Mouse (Mus musculus): ENCODE data around the gene Pcgf5. TPM values are rescaled to one million over a fixed set of nuclear protein-coding genes. Genes with fewer than 3 reads are reported as not detected.
"Not testable (repeated sequence)": the region's sequence is repeated elsewhere in the genome, so short reads cannot be mapped to it uniquely, and the experiment has no call there.

Pcgf5 gene
- polyA plus RNA-seq, 1 experiment, result 19.0 TPM

GRCm38 (mm10) chr19:36427195-36427876 lies 79.2 kb downstream of the Pcgf5 start:
- Histone ChIP-seq H3K4me3 (ENCODE audit: insufficient read depth, low read depth, low read length) (no peak overlapping the region), H3K27ac (replicated peaks; ENCODE audit: low read depth, low read length) (no peak overlapping the region), H3K4me1 (ENCODE audit: control insufficient read depth, insufficient read depth, insufficient read length, low read length) (no peaks in the 10 kb centered on the region)

GRCm38 (mm10) chr19:36428116-36428515 lies 80.0 kb downstream of the Pcgf5 start:
- Histone ChIP-seq H3K27ac (replicated peaks; ENCODE audit: low read depth, low read length) (no peak overlapping the region), H3K4me3 (ENCODE audit: insufficient read depth, low read depth, low read length) (no peak overlapping the region), H3K4me1 (ENCODE audit: control insufficient read depth, insufficient read depth, insufficient read length, low read length) (no peaks in the 10 kb centered on the region)

- no peak overlapping the region for H3K27ac ChIP-seq (replicated peaks; ENCODE audit: low read depth, low read length)
- no peaks in the 10 kb centered on the region for H3K4me1 ChIP-seq (ENCODE audit: control insufficient read depth, insufficient read depth, insufficient read length, low read length)
- no peak overlapping the region for H3K4me3 ChIP-seq (ENCODE audit: insufficient read depth, low read depth, low read length)
These were observed 81.2 kb downstream of the Pcgf5 start for GRCm38 (mm10) chr19:36429354-36429753.

- Histone ChIP-seq H3K4me3 (ENCODE audit: insufficient read depth, low read depth, low read length) (no peak overlapping the region), H3K4me1 (ENCODE audit: control insufficient read depth, insufficient read depth, insufficient read length, low read length) (no peaks in the 10 kb centered on the region)
These were observed 85.1 kb downstream of the Pcgf5 start for GRCm38 (mm10) chr19:36433161-36433560.

GRCm38 (mm10) chr19:36439894-36440714 lies 92.0 kb downstream of the Pcgf5 start:
- H3K4me3 ChIP-seq (ENCODE audit: insufficient read depth, low read depth, low read length), result no peak overlapping the region
- no peak overlapping the region for H3K27ac ChIP-seq (replicated peaks; ENCODE audit: low read depth, low read length)
- no peaks in the 10 kb centered on the region for H3K4me1 ChIP-seq (ENCODE audit: control insufficient read depth, insufficient read depth, insufficient read length, low read length)

More at GRCm38 (mm10) chr19:36433161-36433560, 85.1 kb downstream of the Pcgf5 start:
- no peak overlapping the region for H3K27ac ChIP-seq (replicated peaks; ENCODE audit: low read depth, low read length)

- no peak overlapping the region for H3K27ac ChIP-seq (replicated peaks; ENCODE audit: low read depth, low read length)
These were observed 103.0 kb downstream of the Pcgf5 start for GRCm38 (mm10) chr19:36450997-36451608.

GRCm38 (mm10) chr19:36451731-36452130 lies 103.6 kb downstream of the Pcgf5 start:
- H3K4me1 ChIP-seq (ENCODE audit: control insufficient read depth, insufficient read depth, insufficient read length, low read length), result no peaks in the 10 kb centered on the region
- H3K4me3 ChIP-seq (ENCODE audit: insufficient read depth, low read depth, low read length), result no peak overlapping the region
- no peak overlapping the region for H3K27ac ChIP-seq (replicated peaks; ENCODE audit: low read depth, low read length)

More at GRCm38 (mm10) chr19:36450997-36451608, 103.0 kb downstream of the Pcgf5 start:
- H3K4me3 ChIP-seq (ENCODE audit: insufficient read depth, low read depth, low read length), result no peak overlapping the region
- no peaks in the 10 kb centered on the region for H3K4me1 ChIP-seq (ENCODE audit: control insufficient read depth, insufficient read depth, insufficient read length, low read length)

GRCm38 (mm10) chr19:36452210-36452609 lies 104.1 kb downstream of the Pcgf5 start:
- H3K27ac ChIP-seq (replicated peaks; ENCODE audit: low read depth, low read length); H3K4me1 ChIP-seq (ENCODE audit: control insufficient read depth, insufficient read depth, insufficient read length, low read length); H3K4me3 ChIP-seq (ENCODE audit: insufficient read depth, low read depth, low read length): not testable (repeated sequence)

GRCm38 (mm10) chr19:36453451-36453850 lies 105.3 kb downstream of the Pcgf5 start:
- Histone ChIP-seq H3K27ac (replicated peaks; ENCODE audit: low read depth, low read length) (no peak overlapping the region), H3K4me3 (ENCODE audit: insufficient read depth, low read depth, low read length) (no peak overlapping the region), H3K4me1 (ENCODE audit: control insufficient read depth, insufficient read depth, insufficient read length, low read length) (no peaks in the 10 kb centered on the region)

GRCm38 (mm10) chr19:36470106-36470505 lies 122.0 kb downstream of the Pcgf5 start:
- no peaks in the 10 kb centered on the region for H3K4me1 ChIP-seq (ENCODE audit: control insufficient read depth, insufficient read depth, insufficient read length, low read length)
- no peak overlapping the region for H3K27ac ChIP-seq (replicated peaks; ENCODE audit: low read depth, low read length)
- no peak overlapping the region for H3K4me3 ChIP-seq (ENCODE audit: insufficient read depth, low read depth, low read length)

GRCm38 (mm10) chr19:36471325-36471724 lies 123.2 kb downstream of the Pcgf5 start:
- H3K4me3 ChIP-seq (ENCODE audit: insufficient read depth, low read depth, low read length), result no peak overlapping the region
- H3K27ac ChIP-seq (replicated peaks; ENCODE audit: low read depth, low read length), result no peak overlapping the region
- H3K4me1 ChIP-seq (ENCODE audit: control insufficient read depth, insufficient read depth, insufficient read length, low read length), result no peaks in the 10 kb centered on the region

- no peak overlapping the region for H3K4me3 ChIP-seq (ENCODE audit: insufficient read depth, low read depth, low read length)
- H3K27ac ChIP-seq (replicated peaks; ENCODE audit: low read depth, low read length), result no peak overlapping the region
These were observed 128.5 kb downstream of the Pcgf5 start for GRCm38 (mm10) chr19:36476596-36476995.

GRCm38 (mm10) chr19:36477151-36477550 lies 129.0 kb downstream of the Pcgf5 start:
- Histone ChIP-seq H3K4me3 (ENCODE audit: insufficient read depth, low read depth, low read length) (no peak overlapping the region), H3K27ac (replicated peaks; ENCODE audit: low read depth, low read length) (no peak overlapping the region), H3K4me1 (ENCODE audit: control insufficient read depth, insufficient read depth, insufficient read length, low read length) (no peaks in the 10 kb centered on the region)

More at GRCm38 (mm10) chr19:36476596-36476995, 128.5 kb downstream of the Pcgf5 start:
- H3K4me1 ChIP-seq (ENCODE audit: control insufficient read depth, insufficient read depth, insufficient read length, low read length), result no peaks in the 10 kb centered on the region

GRCm38 (mm10) chr19:36477684-36478083 lies 129.6 kb downstream of the Pcgf5 start:
- Histone ChIP-seq H3K4me3 (ENCODE audit: insufficient read depth, low read depth, low read length) (no peak overlapping the region), H3K4me1 (ENCODE audit: control insufficient read depth, insufficient read depth, insufficient read length, low read length) (no peaks in the 10 kb centered on the region), H3K27ac (replicated peaks; ENCODE audit: low read depth, low read length) (no peak overlapping the region)

GRCm38 (mm10) chr19:36490911-36491310 lies 142.8 kb downstream of the Pcgf5 start:
- Histone ChIP-seq H3K4me1 (ENCODE audit: control insufficient read depth, insufficient read depth, insufficient read length, low read length) (no peaks in the 10 kb centered on the region), H3K4me3 (ENCODE audit: insufficient read depth, low read depth, low read length) (no peak overlapping the region), H3K27ac (replicated peaks; ENCODE audit: low read depth, low read length) (no peak overlapping the region)

Data from brown adipose tissue, adult 24 weeks (tissue).